Mouse (Mus musculus) C2C12 (cell line): ENCODE results near the gene Map3k20.

Experiments
- CEBPB ChIP-seq: IDR thresholded peaks from one replicate; pipeline ENCODE4 v1.6.1; 2011; ENCODE audit warnings: low read depth, mild to moderate bottlenecking, control low read depth, moderate library complexity
- CTCF ChIP-seq: IDR thresholded peaks from one replicate; pipeline ENCODE4 v1.5.1; 2011; ENCODE audit not compliant: control insufficient read depth, insufficient read depth, insufficient read length
- MYOD1 ChIP-seq: IDR thresholded peaks from one replicate; pipeline ENCODE4 v1.6.1; 2011; ENCODE audit warnings: low read depth; ENCODE audit not compliant: control insufficient read depth, insufficient read length
- USF1 ChIP-seq: IDR thresholded peaks from one replicate; pipeline ENCODE4 v1.6.1; 2011; ENCODE audit warnings: low read depth, mild to moderate bottlenecking, control low read depth, moderate library complexity

- TF ChIP-seq CTCF (no peak), CEBPB (no peak), USF1 (peak; percentile 47), MYOD1 (no peak)
Observed at GRCm38 (mm10) chr2:72446615-72447014, 161.2 kb downstream of the Map3k20 start.
